Mouse (Mus musculus): ENCODE measurements at regions not wholly inside any gene's neighbourhood (a gene's known extent, or its start where the extent isn't known, plus 50 kb on each side); places are given as distances from the start of the nearest gene placed in this dataset.

DNA sequence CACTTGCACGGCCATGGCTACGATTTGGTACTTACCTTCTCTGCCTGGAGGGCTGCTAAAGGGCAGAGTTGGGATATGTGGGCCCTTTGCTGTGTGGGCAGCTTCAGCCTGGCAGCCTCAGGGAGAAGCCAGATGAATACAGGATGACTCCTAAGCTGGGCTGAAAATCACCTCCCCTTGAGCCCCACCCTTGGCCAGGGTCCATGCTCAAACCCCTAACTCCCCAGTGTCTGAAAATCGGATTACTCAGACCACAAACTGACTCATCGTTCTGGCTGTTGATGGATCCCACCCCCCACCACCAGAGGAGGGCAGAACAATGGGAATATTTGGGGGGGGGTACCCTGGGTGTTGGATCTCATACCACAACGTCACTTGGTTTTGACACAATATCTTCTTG, 471.6 kb downstream of the Med13l start:
- TF ChIP-seq CTCF (IDR thresholded peaks at IDR 0.05; ENCODE audit: low read depth) (no peak), EP300 (IDR thresholded peaks at IDR 0.05; ENCODE audit: low read depth) (no peak)
